Mouse (Mus musculus) forebrain, postnatal 0 days (tissue): ENCODE measurements around the gene Nfatc2ip. TPM values are rescaled to one million over a fixed set of nuclear protein-coding genes. Genes with fewer than 3 reads are reported as not detected.

Experiments
- ATAC-seq: fragments of 200-750 bp; cut with Nextera tagmentation; 2 replicates; pipeline ENCODE4 v1.8.0; 2017; ENCODE audit warnings: mild to moderate bottlenecking, moderate library complexity
- DNase-seq: peaks from one replicate; pipeline ENCODE4 v3.0.0-alpha.2; 2015
- H3K27ac ChIP-seq: fragments of 300-500 bp; sonication (generic); 2 replicates; pipeline ENCODE4 v1.5.1; 2014; ENCODE audit warnings: low read depth, mild to moderate bottlenecking, antibody characterized with exemption, low read length, moderate library complexity, mixed read lengths
- H3K27me3 ChIP-seq: fragments of 300-500 bp; sonication (generic); 2 replicates; pipeline ENCODE4 v1.6.1; 2014; ENCODE audit warnings: mild to moderate bottlenecking, low read length, mixed read lengths; ENCODE audit not compliant: insufficient read depth
- H3K36me3 ChIP-seq: fragments of 300-500 bp; sonication (generic); 2 replicates; pipeline ENCODE4 v1.6.1; 2014; ENCODE audit warnings: mild to moderate bottlenecking, moderate library complexity; ENCODE audit not compliant: insufficient read depth
- H3K4me1 ChIP-seq: fragments of 300-500 bp; sonication (generic); 2 replicates; pipeline ENCODE4 v1.6.1; 2014; ENCODE audit warnings: antibody characterized with exemption; ENCODE audit not compliant: insufficient read depth
- H3K4me2 ChIP-seq: fragments of 300-500 bp; sonication (generic); 2 replicates; pipeline ENCODE4 v1.6.1; 2014; ENCODE audit warnings: low read depth, mild to moderate bottlenecking, moderate library complexity
- H3K4me3 ChIP-seq: fragments of 300-500 bp; sonication (generic); 2 replicates; pipeline ENCODE4 v1.5.1; 2014; ENCODE audit warnings: low read depth, low read length, mixed read lengths
- H3K9ac ChIP-seq: fragments of 300-500 bp; sonication (generic); 2 replicates; pipeline ENCODE4 v1.6.1; 2014; ENCODE audit warnings: mild to moderate bottlenecking
- H3K9me3 ChIP-seq: fragments of 300-500 bp; sonication (generic); 2 replicates; pipeline ENCODE4 v1.6.1; 2016; ENCODE audit warnings: low read length
- CTCF ChIP-seq: sonication (generic); IDR thresholded peaks from 2 replicates; pipeline ENCODE4 v1.5.1; 2016; ENCODE audit warnings: antibody characterized with exemption, control low read depth, low read depth
- WGBS: fragments of 180-500 bp; shearing (Covaris S2); extraction: QIAGEN DNeasy Blood & Tissue Kit; methylation state at CpG from one replicate; pipeline ENCODE4 v1.1.7; 2014; 5-methylcytosine and 5-hydroxymethylcytosine counted together
- polyA plus RNA-seq: library from polyadenylated mRNA; unstranded; fragments of >200 nt; fragmentation: Nextera tagmentation; extraction: Ambion mirVana; gene quantifications from 2 replicates; pipeline ENCODE4 v1.2.1, GENCODE M21; 2015
- total RNA-seq: library from RNA; depleted of rRNA; stranded (reverse); fragments of >200 nt; gene quantifications from 2 replicates; pipeline ENCODE4 v1.2.3, GENCODE M21; 2014

Nfatc2ip gene
- total and polyA plus RNA-seq, 2 experiments from 2014 or later, result 2.4 to 5.2 TPM

- TF ChIP-seq CTCF, result no peak
- H3K9ac ChIP-seq, result no peak overlapping the region
- H3K36me3 ChIP-seq, result peaks cover 56% of the 10 kb centered on the region
- no peaks in the 10 kb centered on the region for H3K4me1 ChIP-seq
- DNase-seq (no peak), ATAC-seq (no peak)
- H3K9me3 ChIP-seq, result no peaks in the 10 kb centered on the region
- 90% methylated on average over 8 of the region's 8 CpGs for WGBS
- H3K27me3 ChIP-seq, result no peaks in the 10 kb centered on the region
- no peak overlapping the region for H3K27ac ChIP-seq
- H3K4me2 ChIP-seq, result no peak overlapping the region
- no peak overlapping the region for H3K4me3 ChIP-seq
Observed at GRCm38 (mm10) chr7:126368367-126368766, 28.2 kb downstream of the Nfatc2ip start.

GRCm38 (mm10) chr7:126367636-126368035, 28.9 kb downstream of the Nfatc2ip start:
- Histone ChIP-seq H3K4me2 (no peak overlapping the region), H3K4me1 (no peaks in the 10 kb centered on the region), H3K9ac (no peak overlapping the region), H3K27ac (no peak overlapping the region), H3K4me3 (no peak overlapping the region), H3K36me3 (peaks cover 48% of the 10 kb centered on the region), H3K9me3 (no peaks in the 10 kb centered on the region), H3K27me3 (no peaks in the 10 kb centered on the region)
- no peak for TF ChIP-seq CTCF
- DNase-seq, result no peak
- 93% methylated on average over 10 of the region's 10 CpGs for WGBS
- no peak for ATAC-seq

GRCm38 (mm10) chr7:126363038-126363437, 33.5 kb downstream of the Nfatc2ip start:
- TF ChIP-seq CTCF, result no peak
- H3K4me2 ChIP-seq, result no peak overlapping the region
- no peak overlapping the region for H3K9ac ChIP-seq
- no peaks in the 10 kb centered on the region for H3K27me3 ChIP-seq
- H3K9me3 ChIP-seq, result no peaks in the 10 kb centered on the region
- no peak overlapping the region for H3K4me3 ChIP-seq
- no peak overlapping the region for H3K27ac ChIP-seq
- H3K4me1 ChIP-seq, result no peaks in the 10 kb centered on the region
- H3K36me3 ChIP-seq, result peaks cover 11% of the 10 kb centered on the region
- ATAC-seq (no peak), DNase-seq (no peak)
- 85% methylated on average over 6 of the region's 6 CpGs for WGBS

- DNase-seq (no peak), ATAC-seq (no peak; the same call in 1 of the 2 replicates)
- H3K4me2 ChIP-seq, result no peak overlapping the region
- H3K27ac ChIP-seq, result no peak overlapping the region
- TF ChIP-seq CTCF, result no peak
- no peaks in the 10 kb centered on the region for H3K9me3 ChIP-seq
- no peaks in the 10 kb centered on the region; the same call in 1 of the 2 replicates for H3K36me3 ChIP-seq
- WGBS, result 76% methylated on average over 13 of the region's 13 CpGs
- H3K9ac ChIP-seq, result no peak overlapping the region
- H3K4me1 ChIP-seq, result no peaks in the 10 kb centered on the region
- no peak overlapping the region for H3K4me3 ChIP-seq
- no peaks in the 10 kb centered on the region for H3K27me3 ChIP-seq
Observed at GRCm38 (mm10) chr7:126359049-126359448, 37.5 kb downstream of the Nfatc2ip start.

GRCm38 (mm10) chr7:126358413-126358812, 38.1 kb downstream of the Nfatc2ip start:
- Histone ChIP-seq H3K4me1 (no peaks in the 10 kb centered on the region), H3K27me3 (no peaks in the 10 kb centered on the region), H3K27ac (no peak overlapping the region), H3K9ac (no peak overlapping the region), H3K4me2 (no peak overlapping the region), H3K4me3 (no peak overlapping the region), H3K36me3 (no peaks in the 10 kb centered on the region), H3K9me3 (no peaks in the 10 kb centered on the region)
- no peak for TF ChIP-seq CTCF
- WGBS, result 94% methylated on average over 9 of the region's 9 CpGs
- no peak for DNase-seq
- no peak for ATAC-seq

GRCm38 (mm10) chr7:126357838-126358237, 38.7 kb downstream of the Nfatc2ip start:
- H3K9ac ChIP-seq, result no peak overlapping the region
- H3K4me2 ChIP-seq, result no peak overlapping the region
- no peak overlapping the region for H3K27ac ChIP-seq
- no peaks in the 10 kb centered on the region for H3K9me3 ChIP-seq
- WGBS, result 86% methylated on average over 6 of the region's 6 CpGs
- no peaks in the 10 kb centered on the region for H3K27me3 ChIP-seq
- ATAC-seq (no peak), DNase-seq (no peak)
- no peak for TF ChIP-seq CTCF
- no peaks in the 10 kb centered on the region for H3K36me3 ChIP-seq
- no peak overlapping the region for H3K4me3 ChIP-seq
- H3K4me1 ChIP-seq, result no peaks in the 10 kb centered on the region

- Histone ChIP-seq H3K27ac (no peak overlapping the region), H3K9me3 (no peaks in the 10 kb centered on the region), H3K4me1 (no peaks in the 10 kb centered on the region), H3K4me2 (no peak overlapping the region), H3K27me3 (no peaks in the 10 kb centered on the region), H3K4me3 (no peak overlapping the region), H3K9ac (no peak overlapping the region), H3K36me3 (no peaks in the 10 kb centered on the region)
- ATAC-seq, result no peak
- no peak for TF ChIP-seq CTCF
- no peak for DNase-seq
- WGBS, result 48% methylated on average over 7 of the region's 7 CpGs
Observed at GRCm38 (mm10) chr7:126356793-126357591, 39.5 kb downstream of the Nfatc2ip start.
